Mouse (Mus musculus) left cerebral cortex, adult 2 months (tissue): Measurements from ENCODE around the gene Elovl7. TPM values are rescaled to one million over a fixed set of nuclear protein-coding genes. Genes with fewer than 3 reads are reported as not detected.

ENCODE experiments used
- DNase-seq, 2 experiments: peaks; one replicate each; pipeline ENCODE4 v3.0.0; 2021 to 2022; ENCODE audit warnings: low spot score in 2 of 2, mixed read lengths in 1 of 2; ENCODE audit errors: extremely low spot score in 1 of 2
- H3K27ac ChIP-seq: fragments of 200-600 bp; 2 replicates; pipeline ENCODE4 v1.8.1; 2022
- H3K4me3 ChIP-seq: fragments of 200-600 bp; 2 replicates; pipeline ENCODE4 v1.8.1; 2022
- CTCF ChIP-seq: fragments of 200-600 bp; IDR thresholded peaks from 2 replicates; pipeline ENCODE4 v1.8.1; 2022; ENCODE audit warnings: antibody characterized with exemption, mild to moderate bottlenecking, moderate library complexity
- intact Hi-C: fragments of 180-260 bp; cut with DNase I; formaldehyde crosslinking; loops from one replicate; pipeline ENCODE4 v1.15.1; 2025
- long read RNA-seq, 2 experiments: library from polyadenylated mRNA; stranded (forward); transcript quantifications; one replicate each; pipeline ENCODE4 v2.0.0; 2021; ENCODE audit warnings: borderline mapping rate in 2 of 2
- total RNA-seq, 2 experiments: library from RNA; stranded (reverse); gene quantifications; 2 replicates each; pipeline ENCODE4 v1.2.3; 2021

The Elovl7 gene
- total RNA-seq: 1 to 10 TPM; 6.6 to 7.1 TPM
- long read RNA-seq, experiment 1, full-length matches to known transcripts: 11 of 14 reads
- long read RNA-seq, experiment 1, partial matches to known transcripts: 0 of 14 reads
- long read RNA-seq, experiment 1, other reads (novel, unspliced or antisense): 3 of 14 reads
- long read RNA-seq, experiment 2, full-length matches to known transcripts: 10 of 12 reads
- long read RNA-seq, experiment 2, partial matches to known transcripts: 1 of 12 reads
- long read RNA-seq, experiment 2, other reads (novel, unspliced or antisense): 1 of 12 reads

- DNase-seq: peak; percentile 84 to 86
- intact Hi-C loops: loop anchor here (1.0 kb wide), 1 partner anchor 102 kb away; the partner anchor contains the start of gene Depdc1b
- TF ChIP-seq CTCF: peak; percentile 45
Measured at GRCm38 (mm10) chr13:108214081-108214484, at the start of gene Elovl7. Gene Elovl7, plus strand, starts transcription at chr13:108214404.

DNA sequence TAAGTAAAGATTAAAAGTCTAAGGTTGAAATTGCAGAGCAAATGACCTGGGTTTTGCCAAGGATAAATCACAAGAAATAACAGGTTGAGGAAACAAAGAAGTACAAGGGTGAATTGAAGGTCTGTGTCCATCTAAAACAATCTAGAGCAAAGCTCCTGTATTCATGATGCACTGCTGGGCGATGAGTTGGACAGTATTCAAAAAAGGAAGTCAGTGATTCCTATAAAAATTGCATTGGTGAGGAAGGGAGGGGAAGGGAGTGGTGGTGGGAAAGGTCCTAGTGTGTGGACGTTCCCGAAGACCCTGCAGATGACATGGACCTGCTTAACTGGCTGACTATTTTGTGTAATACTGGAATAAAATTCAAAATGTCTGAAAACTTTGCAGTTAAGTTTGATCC lies 49.6 kb upstream of the Elovl7 start:
- Histone ChIP-seq H3K27ac (no peak overlapping the region), H3K4me3 (no peak overlapping the region)
- TF ChIP-seq CTCF: no peak
- DNase-seq: no peak
- intact Hi-C loops: no loop called here

More at GRCm38 (mm10) chr13:108214081-108214484, at the start of gene Elovl7:
- H3K4me3 ChIP-seq: peak within 1 kb of the TSS; percentile 80
- peak within 1 kb of the TSS; percentile 72 for H3K27ac ChIP-seq

GRCm38 (mm10) chr13:108170002-108170401 lies 44.2 kb upstream of the Elovl7 start:
- no peak for DNase-seq
- intact Hi-C loops: no loop called here
- Histone ChIP-seq H3K27ac (no peak overlapping the region), H3K4me3 (no peak overlapping the region)
- TF ChIP-seq CTCF: no peak

DNA sequence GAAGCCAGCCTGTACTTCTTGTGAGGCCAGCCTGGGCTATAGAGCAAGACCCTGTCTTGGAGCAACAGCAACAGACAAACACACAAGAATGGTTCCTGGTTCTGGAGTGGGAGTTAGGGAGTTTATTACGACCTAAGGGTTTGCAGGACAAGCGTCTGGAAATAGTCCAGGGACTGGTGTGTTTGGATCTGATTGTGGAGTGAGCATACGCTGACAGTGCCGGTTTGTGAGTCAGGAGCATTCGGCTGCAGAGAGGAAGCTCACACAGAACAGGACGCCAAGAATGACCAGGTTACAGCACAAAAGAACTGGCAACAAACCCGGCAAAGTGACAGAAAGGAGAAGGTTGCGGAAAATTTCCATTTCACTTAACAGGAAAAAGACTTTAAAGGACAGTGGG lies 43.7 kb upstream of the Elovl7 start:
- DNase-seq: no peak
- Histone ChIP-seq H3K27ac (no peak overlapping the region), H3K4me3 (no peak overlapping the region)
- TF ChIP-seq CTCF: no peak
- intact Hi-C loops: no loop called here

GRCm38 (mm10) chr13:108179618-108180017 lies 34.6 kb upstream of the Elovl7 start:
- TF ChIP-seq CTCF: no peak
- intact Hi-C loops: no loop called here
- H3K27ac ChIP-seq: no peak overlapping the region
- DNase-seq: no peak
- no peak overlapping the region for H3K4me3 ChIP-seq

DNA sequence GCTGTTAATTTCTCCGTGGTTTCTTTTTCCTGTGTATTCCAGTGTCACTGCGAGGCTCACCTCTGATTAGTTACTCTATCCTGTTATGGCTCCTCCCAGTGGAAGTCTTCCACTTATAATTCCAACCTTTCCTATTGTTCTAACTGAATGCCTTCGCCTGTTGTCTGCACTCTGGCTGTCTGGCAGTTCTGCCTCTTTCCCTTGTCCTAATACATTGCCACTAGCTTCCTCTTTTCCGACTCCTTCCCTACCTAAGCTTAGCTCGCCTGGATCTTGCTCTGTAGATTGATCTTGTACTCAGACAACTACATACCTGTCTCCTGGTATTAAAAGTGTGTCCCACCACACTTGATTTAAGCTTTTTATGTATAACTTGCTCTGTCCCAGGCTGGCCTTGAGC lies 33.4 kb upstream of the Elovl7 start:
- intact Hi-C loops: no loop called here
- no peak overlapping the region for H3K4me3 ChIP-seq
- no peak for DNase-seq
- TF ChIP-seq CTCF: no peak
- H3K27ac ChIP-seq: no peak overlapping the region

DNA sequence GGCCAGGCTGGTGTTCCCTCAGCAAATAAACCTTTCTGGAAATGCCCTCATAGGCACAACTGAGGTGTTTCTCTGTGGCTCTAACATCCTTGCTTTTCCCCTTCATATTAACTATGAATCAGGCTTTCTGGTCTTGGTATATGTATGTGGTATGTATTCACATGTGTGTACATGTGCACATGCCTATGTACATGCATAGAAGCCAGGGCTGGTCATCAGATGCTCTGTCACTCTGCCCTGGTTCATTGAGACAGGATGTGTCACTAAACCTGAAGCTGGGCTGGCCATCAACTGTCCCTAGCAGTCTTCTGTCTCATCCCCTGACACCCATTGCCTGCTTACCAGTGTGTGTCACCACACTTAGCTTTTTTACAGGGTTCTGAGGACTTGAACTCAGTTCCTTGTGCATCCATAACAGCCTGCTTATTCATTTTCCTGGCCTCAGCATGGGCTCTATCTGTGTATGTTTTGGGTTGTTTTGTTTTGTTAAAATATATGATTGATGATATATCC lies 29.4 kb upstream of the Elovl7 start:
- Histone ChIP-seq H3K4me3 (no peak overlapping the region), H3K27ac (no peak overlapping the region)
- intact Hi-C loops: no loop called here
- TF ChIP-seq CTCF: no peak
- DNase-seq: no peak

- intact Hi-C loops: no loop called here
- Histone ChIP-seq H3K27ac (no peak overlapping the region), H3K4me3 (no peak overlapping the region)
- no peak for TF ChIP-seq CTCF
- no peak for DNase-seq
Measured at GRCm38 (mm10) chr13:108185530-108185929, 28.7 kb upstream of the Elovl7 start.

DNA sequence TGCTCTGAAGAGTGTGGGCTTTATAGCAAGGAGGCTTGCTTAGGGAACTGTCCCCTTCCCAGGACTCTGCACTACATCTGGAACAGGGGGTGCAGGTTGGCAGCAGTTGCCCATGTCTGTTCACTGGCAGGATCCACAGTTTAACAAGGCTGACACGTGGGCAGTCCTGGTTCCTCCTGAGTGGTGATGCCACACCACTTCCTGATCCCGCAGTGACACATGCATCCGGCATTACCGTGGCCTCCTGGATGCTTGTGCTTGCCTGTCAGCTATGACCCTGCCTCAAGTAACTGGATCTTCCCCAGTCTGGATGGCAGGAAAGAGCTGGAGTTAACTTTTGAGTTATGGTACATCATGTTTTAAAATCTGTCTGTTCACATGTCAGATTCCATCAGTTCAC lies 26.2 kb upstream of the Elovl7 start:
- intact Hi-C loops: no loop called here

DNA sequence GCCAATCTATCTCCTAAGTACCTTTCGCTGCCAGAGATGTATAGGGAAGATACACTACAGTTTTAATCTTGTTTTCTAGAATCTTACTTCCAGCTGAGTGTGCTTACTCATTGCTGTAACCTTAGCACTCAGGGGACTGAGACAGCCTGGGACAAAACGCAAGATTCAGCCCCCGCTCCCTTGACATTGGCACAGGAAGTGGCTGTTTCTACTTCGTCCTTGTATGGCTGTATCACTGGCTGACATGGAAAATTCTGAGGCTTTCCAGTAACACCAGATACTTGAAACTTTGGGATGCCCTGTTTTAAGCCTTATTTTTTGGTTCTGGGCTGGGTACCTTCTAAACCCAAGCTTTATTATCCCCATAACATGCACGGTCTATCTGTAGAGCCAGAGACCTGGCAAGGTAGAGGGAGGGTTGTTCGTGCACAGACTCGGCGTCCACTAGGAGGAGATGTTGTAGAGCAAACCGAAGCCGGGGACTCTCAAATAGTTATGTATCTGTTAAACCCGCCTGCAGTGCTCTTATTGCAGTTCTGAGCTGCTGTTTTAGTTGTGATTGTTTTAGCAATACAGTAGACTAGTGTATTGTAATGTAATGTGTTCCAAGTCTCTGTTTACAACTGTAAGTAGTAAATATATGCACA lies 23.0 kb upstream of the Elovl7 start:
- H3K27ac ChIP-seq: no peak overlapping the region
- intact Hi-C loops: loop anchor here (1.0 to 5.0 kb wide), 2 partner anchors 138 to 1021 kb away; no protein-coding TSS in a partner anchor
- no peak overlapping the region for H3K4me3 ChIP-seq
- TF ChIP-seq CTCF: peak; percentile 78
- DNase-seq: peak; percentile 41 to 52

More for the DNA sequence above, 26.2 kb upstream of the Elovl7 start:
- no peak for DNase-seq
- no peak overlapping the region for H3K27ac ChIP-seq
- no peak overlapping the region for H3K4me3 ChIP-seq
- TF ChIP-seq CTCF: no peak

DNA sequence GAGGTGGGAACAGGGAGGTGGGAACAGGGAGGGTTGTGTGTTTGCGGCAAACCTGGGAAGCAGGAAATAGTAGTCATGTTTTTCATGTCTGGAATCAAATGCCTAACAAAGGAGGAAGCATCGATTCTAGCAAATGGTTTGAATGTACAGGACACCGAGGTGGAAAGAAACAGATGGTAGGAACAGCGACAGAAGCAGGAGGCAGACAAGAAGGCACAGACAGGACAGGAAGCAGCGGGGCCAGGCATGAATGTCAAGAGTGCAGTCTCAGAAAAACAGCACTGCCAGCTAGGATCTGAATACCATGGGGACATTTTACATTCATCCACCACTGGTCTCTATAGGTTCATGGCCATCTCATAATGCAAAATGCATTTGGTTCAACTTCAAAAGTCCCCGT lies 18.7 kb upstream of the Elovl7 start:
- no peak for TF ChIP-seq CTCF
- no peak for DNase-seq
- intact Hi-C loops: no loop called here
- no peak overlapping the region for H3K4me3 ChIP-seq
- no peak overlapping the region for H3K27ac ChIP-seq

- DNase-seq: no peak
- intact Hi-C loops: no loop called here
- H3K27ac ChIP-seq: no peak overlapping the region
- no peak for TF ChIP-seq CTCF
- no peak overlapping the region for H3K4me3 ChIP-seq
Measured at GRCm38 (mm10) chr13:108204857-108205256, 9.3 kb upstream of the Elovl7 start.
